Mouse (Mus musculus) CD4-positive, CD25-positive, alpha-beta regulatory T cell, adult 2 months (primary cell): ENCODE measurements around the gene Zkscan3.

Experiments used
- DNase-seq: peaks from one replicate; pipeline ENCODE4 v3.0.0-alpha.2; 2012; ENCODE audit warnings: low read depth, low spot score

Zkscan3 gene

DNA sequence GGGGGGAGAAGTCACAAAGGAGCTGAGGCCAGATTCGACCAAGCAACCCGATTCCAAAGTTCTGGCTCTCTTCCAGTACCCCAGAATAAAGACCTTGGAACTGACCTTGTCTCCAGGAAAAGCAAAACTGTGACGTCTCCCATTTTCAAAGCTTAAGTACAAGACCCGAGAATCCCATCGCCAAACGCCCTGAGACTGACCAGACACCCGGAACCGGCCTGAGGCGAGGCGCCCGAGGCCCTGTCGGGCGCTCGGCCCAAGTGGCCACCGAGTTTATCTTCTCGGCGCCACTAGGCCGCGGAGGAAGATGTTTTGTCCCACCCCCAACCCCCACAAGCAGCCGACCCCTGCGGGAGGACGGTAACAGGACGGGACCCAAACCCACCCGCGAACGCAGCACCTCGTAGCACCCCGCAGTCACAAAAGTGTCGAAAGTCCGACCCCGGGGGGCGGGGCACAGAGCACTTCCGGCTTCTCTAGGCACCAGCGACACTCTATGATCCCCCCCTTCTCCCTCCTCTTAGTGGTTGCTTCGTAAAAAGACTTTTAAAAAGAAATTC lies at the start of gene Zkscan3:
Zkscan3 (minus strand) TSS at position 469 of the 560 bp plus-strand sequence.
- DNase-seq, result peak; percentile 91

DNA sequence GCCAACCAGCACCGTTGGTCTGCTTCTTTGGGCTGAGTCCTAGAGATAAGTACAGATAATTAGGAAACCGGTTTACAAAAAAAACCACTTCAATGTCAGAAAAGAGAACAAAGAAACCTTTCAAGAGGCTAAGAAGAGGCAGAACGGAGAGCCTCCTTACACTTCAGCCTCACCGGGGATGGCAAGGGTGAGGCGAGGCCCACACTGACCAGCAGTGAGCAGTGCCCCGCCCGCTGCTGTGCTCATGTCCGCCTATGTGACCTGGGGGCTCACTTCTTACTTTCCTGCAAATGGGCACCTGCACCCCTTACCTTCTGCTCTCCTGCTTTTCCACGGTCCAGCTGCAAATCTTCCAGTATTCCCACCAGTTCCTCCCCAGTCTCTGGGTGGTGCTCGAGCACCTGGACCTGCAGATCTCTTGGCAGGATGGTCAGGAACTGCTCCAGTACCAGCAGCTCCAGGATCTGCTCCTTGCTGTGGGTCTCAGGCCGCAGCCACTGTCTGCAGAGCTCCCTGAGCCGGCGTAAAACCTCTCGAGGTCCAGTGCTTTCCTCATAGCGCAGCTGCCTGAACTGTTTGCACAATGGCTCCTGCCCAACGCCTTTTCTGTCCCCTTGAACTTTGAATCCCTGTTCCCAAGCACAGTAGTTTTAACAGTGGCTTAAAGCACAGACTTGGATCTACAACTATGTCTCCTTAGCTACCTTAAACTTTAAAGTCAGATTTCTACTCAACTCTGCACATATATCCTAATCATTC lies 45.5 kb upstream of the Zkscan3 start:
- no peak for DNase-seq

GRCm38 (mm10) chr13:21446796-21447195 lies 44.2 kb upstream of the Zkscan3 start:
- no peak for DNase-seq

DNA sequence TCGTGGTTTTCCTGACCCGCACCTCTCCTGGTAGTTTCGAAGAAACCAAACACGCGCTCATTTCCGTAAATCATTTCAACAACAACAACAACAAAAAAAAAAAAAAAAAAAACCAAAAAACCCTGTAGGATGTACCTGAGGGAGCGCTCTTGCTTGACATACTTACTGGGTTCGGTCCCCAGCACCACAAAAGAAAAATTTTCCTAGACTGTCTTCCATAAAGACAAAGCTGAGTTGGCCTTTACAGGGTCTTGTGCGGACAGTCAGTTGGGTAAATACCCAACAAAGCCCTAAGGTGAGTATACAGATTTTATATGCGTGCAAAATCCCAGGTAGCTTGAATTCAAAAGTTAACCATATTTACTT lies 38.6 kb upstream of the Zkscan3 start:
- no peak for DNase-seq

DNA sequence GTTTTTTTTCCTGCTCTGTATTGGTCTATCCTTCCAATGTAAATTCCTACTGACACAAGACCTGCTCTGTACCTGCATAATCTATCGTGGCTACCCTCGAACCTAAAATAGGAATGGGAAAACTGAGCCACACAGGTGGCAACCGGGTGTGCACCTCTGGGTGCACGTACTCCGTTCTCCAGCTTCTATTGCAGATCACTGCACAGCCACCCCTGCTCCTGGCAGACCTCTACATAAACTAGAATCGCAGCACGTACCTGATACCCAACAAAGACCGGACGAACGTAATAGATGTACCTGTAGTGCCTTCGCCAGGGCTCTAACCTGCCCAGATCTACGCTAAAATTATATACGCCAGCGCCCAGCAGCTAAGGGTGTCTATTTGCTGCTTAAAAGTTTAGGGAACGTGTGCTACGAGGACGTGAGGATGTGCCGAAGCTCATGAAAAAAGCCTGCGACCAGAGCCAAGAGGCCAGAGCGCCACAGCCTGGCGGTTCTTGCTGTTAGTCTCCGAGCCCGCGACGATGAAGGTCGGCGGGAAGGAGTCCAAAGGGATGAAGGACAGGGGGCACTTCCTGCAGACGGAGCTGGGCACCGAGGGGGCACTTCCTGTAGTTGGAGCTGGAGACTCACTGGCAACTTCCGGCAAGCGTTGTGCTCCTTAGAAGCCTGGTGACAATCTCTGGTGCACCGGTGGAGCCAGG lies 38.1 kb upstream of the Zkscan3 start, which contains the start of gene Pgbd1:
Pgbd1 (minus strand) TSS at position 556 of the 704 bp plus-strand sequence.
- DNase-seq, result peak; percentile 65

DNA sequence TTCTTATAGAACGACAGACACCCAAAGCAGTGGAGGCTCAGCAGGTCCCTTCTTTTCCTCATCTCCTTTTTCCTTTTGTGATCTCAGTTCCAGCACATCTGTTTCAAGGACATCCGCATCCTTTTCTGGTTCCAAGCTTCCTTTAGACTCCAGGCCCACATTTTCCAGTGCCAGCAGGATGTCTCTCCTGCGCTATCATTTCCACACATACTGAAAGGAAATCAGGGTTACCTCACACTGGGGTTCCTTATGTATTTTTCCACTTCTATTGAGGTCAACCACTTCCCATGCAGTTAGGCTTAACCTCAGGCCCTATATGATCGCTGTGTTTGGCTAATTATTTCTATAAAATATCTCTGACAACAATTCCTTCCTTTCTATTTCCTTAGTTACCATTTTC lies 32.9 kb upstream of the Zkscan3 start:
- DNase-seq, result no peak

DNA sequence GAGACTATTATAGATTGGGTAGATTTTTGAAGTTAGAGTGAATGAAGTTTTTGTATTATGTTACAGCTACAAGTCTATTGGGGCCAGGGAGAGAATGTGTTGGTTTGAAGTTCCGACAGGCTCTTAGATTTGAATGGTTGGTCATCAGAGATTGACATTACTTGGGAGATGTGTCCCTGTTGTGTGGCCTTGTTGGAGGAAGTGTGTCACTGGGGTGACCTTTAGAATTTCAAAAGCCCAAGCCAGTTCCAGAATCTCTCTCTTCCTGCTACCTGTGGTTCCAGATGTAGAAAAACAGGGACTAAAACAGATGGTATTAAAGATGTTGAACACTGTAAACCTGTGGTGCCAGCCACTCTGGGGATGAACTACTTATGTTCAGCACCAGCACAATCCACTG lies 25.1 kb upstream of the Zkscan3 start:
- DNase-seq, result no peak

- no peak for DNase-seq
These were observed 20.7 kb upstream of the Zkscan3 start for GRCm38 (mm10) chr13:21423301-21423700.

GRCm38 (mm10) chr13:21418865-21419264 lies 16.3 kb upstream of the Zkscan3 start:
- no peak for DNase-seq

DNA sequence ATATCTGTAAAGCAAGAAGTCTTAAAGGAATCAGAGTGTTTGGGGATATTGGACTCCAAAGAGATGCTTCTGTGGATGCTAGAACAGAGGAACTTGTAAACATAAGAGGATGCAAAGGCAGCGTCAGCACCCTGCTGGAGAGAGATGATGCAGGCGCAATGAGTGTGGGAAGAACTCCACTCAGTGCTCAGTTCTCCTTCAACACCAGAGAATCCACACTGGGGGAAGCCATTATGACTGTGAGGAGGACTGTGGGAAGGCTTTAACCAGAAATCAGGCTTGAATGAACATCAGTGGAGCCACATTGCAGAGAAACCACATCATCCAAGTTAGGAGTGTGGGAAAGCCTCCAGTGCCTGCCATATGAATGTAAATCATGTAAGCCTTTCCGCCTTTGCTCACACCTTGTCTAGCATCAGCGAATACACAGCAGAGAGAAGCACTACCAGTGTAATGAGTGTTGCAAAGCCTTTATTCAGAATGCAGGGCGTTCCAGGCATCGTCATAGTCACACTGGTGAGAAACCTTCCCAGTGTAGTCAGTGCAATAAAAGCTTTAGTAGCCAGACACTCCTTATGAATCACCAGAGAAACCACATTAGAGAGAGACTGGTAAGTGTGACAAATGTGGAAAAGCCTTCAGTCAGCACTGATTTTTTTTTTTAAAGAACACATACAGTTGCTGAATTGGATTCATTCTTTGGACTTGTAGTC lies 14.9 kb upstream of the Zkscan3 start:
- no peak for DNase-seq

DNA sequence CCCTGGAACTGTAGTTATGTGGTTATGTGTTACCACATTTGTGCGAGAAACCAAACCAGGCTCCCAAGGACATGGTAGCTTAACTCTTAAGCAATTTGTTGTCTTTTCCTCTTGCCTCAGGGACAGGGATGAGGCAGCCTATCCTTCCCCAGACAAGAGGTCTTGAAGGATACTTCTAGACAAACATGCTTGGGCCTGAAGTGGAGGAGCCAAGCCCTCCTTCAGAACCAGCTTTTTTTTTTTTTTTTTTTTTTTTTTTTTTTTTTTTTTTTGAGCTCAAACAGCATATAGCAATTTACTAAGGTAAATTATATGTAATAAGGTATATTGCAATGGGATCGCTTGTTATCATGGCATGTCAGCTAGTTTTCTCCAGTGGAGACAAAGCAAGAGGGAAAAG lies 13.2 kb upstream of the Zkscan3 start:
- DNase-seq, result no peak

DNA sequence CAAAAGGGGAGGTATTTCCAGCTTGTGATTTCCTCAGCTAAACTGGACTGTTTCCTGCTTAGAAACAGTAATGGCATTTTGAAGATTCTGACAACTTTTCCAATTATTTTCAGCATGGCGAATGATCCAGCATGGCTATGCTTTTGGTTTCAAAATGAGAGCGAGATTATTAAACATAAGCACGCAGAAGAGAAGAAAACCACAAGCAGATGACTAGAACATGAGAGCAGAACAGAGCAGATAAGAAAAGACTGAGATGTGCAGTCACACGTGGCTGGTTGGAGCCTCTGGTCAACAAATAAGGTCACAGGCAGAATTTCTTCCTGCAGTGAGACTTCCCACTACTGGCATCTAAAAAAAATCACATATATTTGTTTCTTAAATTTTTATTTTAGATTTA lies 12.7 kb upstream of the Zkscan3 start:
- DNase-seq, result no peak

DNA sequence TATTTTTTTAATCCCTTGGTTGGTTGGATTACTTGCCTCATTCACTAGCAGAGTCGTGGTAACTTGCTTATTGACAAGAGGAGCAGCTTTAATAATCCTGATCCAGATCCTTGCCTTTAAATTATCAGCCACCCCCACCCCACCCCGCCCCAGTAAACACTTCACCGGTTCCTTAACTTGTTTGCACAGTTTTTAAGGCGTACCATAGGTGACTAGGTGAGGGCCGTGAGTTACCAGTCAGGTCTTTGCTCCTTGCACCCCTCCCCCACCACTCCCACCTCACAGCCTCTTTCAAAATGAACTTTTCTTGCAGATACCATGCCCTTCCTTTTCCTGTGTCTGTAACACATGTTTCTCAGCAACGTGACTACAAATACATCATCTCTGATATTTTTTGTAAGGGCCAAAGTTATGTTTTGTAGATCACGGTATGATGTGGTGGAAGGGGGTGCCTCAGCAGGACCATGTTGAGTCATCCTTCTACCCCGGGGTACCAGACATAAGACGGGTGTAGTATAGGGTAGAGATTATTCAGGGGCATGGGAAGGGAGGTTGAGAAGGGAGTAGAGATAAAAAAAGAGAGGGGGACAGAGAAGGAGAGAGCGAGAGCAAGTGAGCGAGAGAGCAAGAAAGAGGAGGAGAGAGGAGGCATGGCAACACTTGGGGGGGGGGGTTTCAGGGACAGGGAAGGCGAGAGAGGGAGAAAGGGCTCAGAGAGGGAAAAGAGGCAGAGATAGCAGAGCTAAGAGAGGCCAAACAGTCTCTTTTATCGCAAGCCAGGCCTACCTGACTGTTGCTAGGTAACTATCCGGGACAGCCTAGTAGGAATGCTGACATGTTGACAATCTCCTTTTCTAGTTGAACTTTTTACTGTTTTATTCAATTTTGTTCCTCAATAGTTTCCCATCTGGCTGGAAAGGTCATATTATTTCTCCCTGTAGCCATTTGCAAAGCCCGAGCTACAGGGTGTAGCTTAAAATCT lies 12.0 kb upstream of the Zkscan3 start:
- DNase-seq, result peak; percentile 30

GRCm38 (mm10) chr13:21408805-21409459 lies 6.4 kb upstream of the Zkscan3 start:
- DNase-seq, result no peak

- DNase-seq, result peak; percentile 67
These were observed 5.6 kb upstream of the Zkscan3 start for GRCm38 (mm10) chr13:21407969-21408804.

DNA sequence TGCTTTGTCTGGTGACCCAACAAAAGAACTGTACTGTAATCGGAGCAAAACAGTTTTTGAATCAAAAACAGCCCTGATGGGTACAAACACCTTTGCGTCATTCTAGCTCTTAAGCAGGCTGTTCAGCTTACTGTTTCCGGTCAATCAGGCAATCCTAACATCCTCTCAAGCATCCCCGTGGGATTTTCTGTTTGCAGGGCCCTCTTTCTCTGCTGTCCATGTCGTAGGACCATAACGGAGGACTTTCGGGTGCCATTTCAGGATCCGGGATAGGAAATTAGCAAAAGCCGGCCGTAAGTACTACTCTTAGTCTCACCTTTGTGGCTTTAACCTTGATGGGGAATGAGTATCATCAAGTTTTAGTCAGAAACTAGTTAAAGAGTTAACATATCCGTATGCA lies 4.8 kb upstream of the Zkscan3 start:
- no peak for DNase-seq

DNA sequence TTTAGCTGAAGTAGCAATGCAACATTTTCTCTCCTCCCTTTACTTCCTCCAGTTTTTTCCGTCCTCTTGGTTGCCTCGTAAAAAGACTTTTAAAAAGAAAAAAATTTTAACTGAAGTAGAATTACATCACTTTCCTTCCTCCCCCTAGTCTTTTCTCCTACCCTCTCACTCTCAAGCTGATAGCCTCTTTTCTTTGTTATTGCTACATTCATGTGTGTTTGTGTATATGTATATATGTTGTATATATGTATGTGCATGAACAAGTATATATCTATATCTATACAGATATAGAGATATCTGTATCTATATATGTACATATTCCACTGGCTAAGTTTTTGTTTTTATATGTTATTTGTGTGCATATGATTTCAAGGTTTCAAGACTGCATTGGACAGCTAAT lies 293 bp upstream of the Zkscan3 start:
- no peak for DNase-seq

DNA sequence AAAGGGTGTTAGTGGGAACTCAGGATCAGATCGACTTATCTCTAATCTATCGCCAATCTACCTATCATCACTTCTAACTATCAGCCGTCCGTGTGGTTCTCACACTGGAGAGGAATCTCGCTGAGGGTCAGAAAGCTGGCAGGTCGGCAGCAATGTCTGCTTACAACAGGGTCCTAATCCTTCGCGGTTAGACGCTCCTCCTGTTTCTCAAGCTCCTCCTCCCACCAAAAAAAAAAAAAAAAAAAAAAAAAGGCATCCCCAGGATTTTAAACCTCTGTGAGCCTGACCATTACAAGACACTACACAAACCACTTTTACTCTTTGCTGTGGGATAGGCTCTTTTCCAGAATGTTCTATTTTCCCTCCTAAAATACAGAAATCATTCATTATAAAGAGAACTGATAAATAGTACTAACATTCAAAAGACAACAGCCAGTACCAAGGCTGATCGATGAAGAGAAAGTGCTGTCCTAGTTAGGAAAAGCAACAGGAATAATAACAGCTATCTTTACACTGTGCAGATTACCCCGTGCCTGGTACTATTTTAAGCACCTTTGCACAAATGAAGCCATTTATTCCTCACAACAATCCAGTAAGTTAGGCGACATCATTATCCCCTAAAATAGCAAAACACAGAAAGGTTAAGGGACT lies 794 bp downstream of the Zkscan3 start:
- DNase-seq, result no peak

- no peak for DNase-seq
These were observed 1.4 kb downstream of the Zkscan3 start for GRCm38 (mm10) chr13:21401166-21401565.
